ENCODE assay signal across 8 mouse cellular contexts in the genomic region with DNA sequence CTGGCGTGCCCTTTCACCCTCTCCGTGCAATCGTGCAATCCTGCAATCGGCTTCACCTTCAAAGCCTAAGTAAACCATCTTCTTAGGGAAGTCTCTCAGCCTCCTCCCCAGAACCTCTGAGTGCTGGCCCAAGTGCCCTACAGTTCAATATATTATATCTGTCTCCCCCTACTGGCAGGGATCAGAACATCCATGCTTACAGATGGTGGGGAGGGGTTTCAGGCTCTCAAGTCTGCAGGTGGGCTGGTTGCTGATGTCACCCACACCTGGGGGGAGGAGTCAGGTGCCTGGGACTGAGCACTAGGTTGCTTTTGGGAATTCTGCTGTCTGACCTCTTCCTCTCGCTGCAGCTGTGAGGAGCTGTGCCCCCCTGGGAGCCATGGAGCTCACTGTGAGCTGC.
DNase-seq lines count a peak whose midpoint lies in the region; ATAC-seq and TF ChIP-seq lines count a peak whose summit lies in the region.

No protein-coding gene starts in this region.

- no peak for ATAC-seq in intestine, postnatal 0 days
- no peak for ATAC-seq in intestine, embryonic 16.5 days

- no peak overlapping the region for H3K4me3 ChIP-seq in intestine, postnatal 0 days (ENCODE audit: low read depth, low read length)
- no peak overlapping the region for H3K4me3 ChIP-seq in intestine, embryonic 16.5 days (ENCODE audit: low read length)

- no peaks in the 10 kb centered on the region for H3K27me3 ChIP-seq in intestine, postnatal 0 days (replicated peaks; ENCODE audit: control insufficient read depth, insufficient read depth, low read length)
- H3K27me3 ChIP-seq in intestine, embryonic 16.5 days (replicated peaks; ENCODE audit: control insufficient read depth, insufficient read depth, low read length): no peaks in the 10 kb centered on the region

- H3K4me1 ChIP-seq in intestine, postnatal 0 days (replicated peaks; ENCODE audit: control insufficient read depth, insufficient read depth, low read length): 0 out of 2 replicates have a peak, but pooled peaks cover 3% of the 10 kb centered on the region
- H3K4me1 ChIP-seq in intestine, embryonic 16.5 days (ENCODE audit: control insufficient read depth, insufficient read depth, low read length): peaks cover 10% of the 10 kb centered on the region

- H3K9me3 ChIP-seq in intestine, postnatal 0 days (ENCODE audit: control insufficient read depth): no peaks in the 10 kb centered on the region
- no peaks in the 10 kb centered on the region for H3K9me3 ChIP-seq in intestine, embryonic 16.5 days (ENCODE audit: control insufficient read depth, low read length)

- no peaks in the 10 kb centered on the region for H3K36me3 ChIP-seq in intestine, postnatal 0 days (ENCODE audit: control insufficient read depth, insufficient read depth)
- no peaks in the 10 kb centered on the region for H3K36me3 ChIP-seq in intestine, embryonic 16.5 days (ENCODE audit: control insufficient read depth, insufficient read depth, low read length)

- no peak overlapping the region for H3K4me2 ChIP-seq in intestine, postnatal 0 days (replicated peaks; ENCODE audit: low read depth)
- H3K4me2 ChIP-seq in intestine, embryonic 16.5 days (ENCODE audit: low read depth, low read length): no peak overlapping the region

- no peak overlapping the region for H3K27ac ChIP-seq in intestine, postnatal 0 days (ENCODE audit: low read depth, low read length)
- H3K27ac ChIP-seq in intestine, embryonic 16.5 days (ENCODE audit: low read length): no peak overlapping the region

- peak; percentile 86 for DNase-seq in R1 (ENCODE audit: low read depth, low spot score)
- peak; percentile 80 to 81 for DNase-seq in cerebellum, postnatal 14 days
- DNase-seq in heart, postnatal 14 days: peak; percentile 15 to 48
- peak; percentile 39 for DNase-seq in left cerebral cortex, adult 11 months (ENCODE audit: low spot score)
- peak; percentile 81 for DNase-seq in retina, embryonic 14.5 days (ENCODE audit: low spot score)
- no peak for DNase-seq in ovary, adult 18-20 months (ENCODE audit: low spot score)

- WGBS in intestine, postnatal 0 days: 9% methylated on average over 5 of the region's 5 CpGs
- 5% methylated on average over 5 of the region's 5 CpGs for WGBS in intestine, embryonic 16.5 days

- no peak overlapping the region for H3K9ac ChIP-seq in intestine, postnatal 0 days (ENCODE audit: low read depth, low read length)
- H3K9ac ChIP-seq in intestine, embryonic 16.5 days (ENCODE audit: low read depth, low read length): no peak overlapping the region

- peak; percentile 83 for TF ChIP-seq CTCF in intestine, postnatal 0 days (IDR thresholded peaks at IDR 0.05; ENCODE audit: low read depth)

- intact Hi-C loops in heart, postnatal 14 days (cut with DNase I): loop anchor here (1.0 kb wide), 2 partner anchors 245 to 293 kb away; no protein-coding TSS in a partner anchor
